Mouse (Mus musculus) large intestine, adult 2 months (tissue): ENCODE measurements around the gene Supt16. TPM values are rescaled to one million over a fixed set of nuclear protein-coding genes. Genes with fewer than 3 reads are reported as not detected.

Experiments used
- DNase-seq: peaks from one replicate; pipeline ENCODE4 v3.0.0-alpha.2; 2012; ENCODE audit warnings: low read depth, low spot score
- WGBS: fragments of 180-500 bp; shearing (Covaris S2); methylation state at CpG from one replicate; pipeline ENCODE4 v1.1.7; 2018; 5-methylcytosine and 5-hydroxymethylcytosine counted together
- polyA plus RNA-seq: library from polyadenylated mRNA; depleted of rRNA; stranded (reverse); fragments of >200 nt; gene quantifications from 2 replicates; pipeline ENCODE4 v1.2.3, GENCODE M21; 2012; rRNA removed

Gene Supt16
- polyA plus RNA-seq, 1 experiment = 11.5 TPM

- no peak for DNase-seq
Measured at GRCm38 (mm10) chr14:52152179-52152578, 45.0 kb downstream of the Supt16 start.

GRCm38 (mm10) chr14:52149888-52150287, 47.3 kb downstream of the Supt16 start:
- 66% methylated on average over 4 of the region's 4 CpGs for WGBS
- DNase-seq = no peak

More at GRCm38 (mm10) chr14:52152179-52152578, 45.0 kb downstream of the Supt16 start:
- WGBS = 46% methylated on average over 7 of the region's 7 CpGs

GRCm38 (mm10) chr14:52146540-52146939, 50.7 kb downstream of the Supt16 start:
- no peak for DNase-seq
- 73% methylated on average over 4 of the region's 4 CpGs for WGBS

- 77% methylated on average over 4 of the region's 4 CpGs for WGBS
- no peak for DNase-seq
Measured at GRCm38 (mm10) chr14:52144165-52144564, 53.1 kb downstream of the Supt16 start.

GRCm38 (mm10) chr14:52141445-52142127, 55.6 kb downstream of the Supt16 start:
- DNase-seq = no peak

DNA sequence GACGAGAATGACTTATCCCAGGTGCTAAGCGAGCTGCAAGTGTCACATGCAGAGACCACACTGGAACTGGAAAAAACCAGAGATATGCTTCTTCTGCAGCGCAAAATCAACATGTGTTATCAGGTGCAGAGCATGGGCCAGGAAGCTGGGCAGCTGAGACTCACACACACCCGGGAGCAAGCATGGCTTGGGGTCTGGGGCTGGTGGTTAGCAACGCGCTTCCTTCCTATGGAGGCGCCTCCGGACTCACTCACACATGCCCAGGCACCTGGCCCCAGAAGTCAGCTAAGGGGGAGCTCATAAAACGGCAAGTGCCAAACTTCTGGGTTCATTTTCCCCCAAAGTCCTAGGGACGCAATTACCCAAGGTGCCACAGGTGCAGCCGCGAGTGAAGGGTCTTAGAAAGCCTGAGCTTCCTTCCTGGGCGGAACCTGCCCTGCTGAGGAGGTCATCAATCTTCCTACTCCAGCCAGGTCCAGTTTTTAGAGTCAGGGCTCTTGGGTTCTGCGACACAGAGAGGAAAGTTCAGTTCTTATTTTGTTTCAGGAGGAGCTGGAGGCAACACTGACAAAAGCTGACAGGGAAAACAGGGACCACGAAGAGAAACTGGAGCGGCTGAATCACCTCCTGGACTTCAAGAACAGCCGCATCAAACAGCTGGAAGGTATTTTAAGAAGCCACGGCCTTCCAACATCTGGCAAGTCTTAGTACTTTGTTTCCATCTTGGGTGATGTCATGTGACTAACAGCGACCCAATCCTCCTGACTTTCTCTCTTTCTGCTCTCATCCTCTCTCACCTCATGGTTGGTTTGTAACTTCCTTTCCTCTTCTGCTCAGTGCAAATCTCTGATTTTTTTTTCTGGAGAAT, 56.4 kb downstream of the Supt16 start:
- DNase-seq = no peak
- WGBS = 46% methylated on average over 19 of the region's 19 CpGs

More at GRCm38 (mm10) chr14:52141445-52142127, 55.6 kb downstream of the Supt16 start:
- WGBS = 32% methylated on average over 16 of the region's 16 CpGs

DNA sequence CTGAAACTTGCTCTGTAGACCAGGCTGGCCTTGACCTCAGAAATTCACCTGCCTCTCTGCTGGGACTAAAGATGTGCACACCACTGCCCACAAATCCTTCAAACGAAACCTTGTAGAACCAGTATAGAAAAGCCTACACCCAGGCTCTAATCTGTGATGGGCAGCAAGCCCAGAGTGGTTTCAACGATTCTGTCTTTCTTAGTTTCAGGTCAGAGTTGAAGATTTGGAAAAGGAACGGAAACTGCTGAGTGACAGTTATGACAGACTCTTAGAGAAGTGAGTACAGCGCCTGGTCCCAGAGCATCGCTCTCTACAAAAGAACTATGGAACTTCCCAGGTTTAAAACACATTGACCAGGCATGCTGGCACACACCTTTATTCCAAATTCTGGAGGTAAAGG, 63.6 kb downstream of the Supt16 start:
- 49% methylated on average over 5 of the region's 5 CpGs for WGBS
- no peak for DNase-seq

- WGBS = 94% methylated on average over 3 of the region's 3 CpGs
- no peak for DNase-seq
Measured at GRCm38 (mm10) chr14:52124636-52125035, 72.6 kb downstream of the Supt16 start.

- 22% methylated on average over 4 of the region's 4 CpGs for WGBS
- no peak for DNase-seq
Measured at GRCm38 (mm10) chr14:52123918-52124317, 73.3 kb downstream of the Supt16 start.

DNA sequence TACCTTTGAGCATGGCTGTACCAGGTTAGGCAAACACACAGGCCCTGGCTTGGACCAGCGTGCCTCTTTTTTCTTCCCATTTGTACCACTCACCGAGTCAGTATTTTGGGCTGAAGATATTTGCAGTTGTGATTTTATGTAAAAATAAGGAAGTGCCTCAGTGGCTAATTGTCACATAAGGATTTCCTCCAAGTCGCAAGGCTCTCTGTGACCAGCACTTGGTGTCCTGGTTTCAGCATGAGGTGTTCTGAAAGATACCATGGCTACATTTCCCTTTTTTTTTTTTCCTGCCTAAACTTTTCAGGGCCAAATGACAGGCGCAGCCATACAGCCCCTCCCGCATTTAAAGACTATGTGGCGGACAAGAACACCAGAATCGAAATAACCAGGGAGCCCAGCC, 77.0 kb downstream of the Supt16 start:
- WGBS = 34% methylated on average over 7 of the region's 7 CpGs
- DNase-seq = no peak

DNA sequence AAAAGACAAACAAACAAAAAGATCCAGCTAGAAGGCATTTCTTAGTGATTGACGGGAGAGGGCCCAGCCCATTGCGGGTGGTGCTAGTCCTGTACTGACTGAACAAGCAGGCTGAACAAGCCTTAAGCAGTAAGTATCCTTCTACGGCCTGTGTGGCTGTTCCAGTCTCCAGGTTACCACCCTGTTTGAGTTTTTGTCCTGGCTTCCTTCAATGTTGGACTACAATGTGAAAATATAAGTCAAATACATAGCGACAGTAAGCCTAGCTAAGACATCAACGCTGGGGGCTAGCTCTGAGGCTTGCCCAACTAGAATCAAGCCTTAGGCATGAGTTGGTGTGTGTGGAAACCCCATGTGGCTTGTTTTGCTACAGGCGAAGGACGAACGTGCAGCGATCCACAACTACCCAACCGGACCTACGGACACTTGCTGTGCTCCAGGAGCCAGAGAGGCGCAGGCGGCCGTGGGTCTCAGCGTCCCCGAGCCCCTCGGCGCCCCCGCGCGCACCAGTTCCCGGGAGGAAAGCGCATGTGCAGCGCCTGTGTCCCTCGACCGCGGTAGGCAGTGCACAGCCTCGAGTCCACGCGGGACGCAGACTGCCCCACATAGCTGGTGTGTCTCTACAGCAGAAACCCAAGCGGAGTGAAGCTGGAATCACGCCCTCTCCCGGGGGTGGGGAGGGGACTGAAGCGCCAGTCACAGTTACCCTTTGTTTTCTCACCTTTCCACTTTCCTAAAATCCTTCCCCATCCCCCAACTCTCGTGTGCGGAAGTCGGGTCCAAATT, 78.2 kb downstream of the Supt16 start:
- DNase-seq = no peak
- 1% methylated on average over 38 of the region's 38 CpGs for WGBS

DNA sequence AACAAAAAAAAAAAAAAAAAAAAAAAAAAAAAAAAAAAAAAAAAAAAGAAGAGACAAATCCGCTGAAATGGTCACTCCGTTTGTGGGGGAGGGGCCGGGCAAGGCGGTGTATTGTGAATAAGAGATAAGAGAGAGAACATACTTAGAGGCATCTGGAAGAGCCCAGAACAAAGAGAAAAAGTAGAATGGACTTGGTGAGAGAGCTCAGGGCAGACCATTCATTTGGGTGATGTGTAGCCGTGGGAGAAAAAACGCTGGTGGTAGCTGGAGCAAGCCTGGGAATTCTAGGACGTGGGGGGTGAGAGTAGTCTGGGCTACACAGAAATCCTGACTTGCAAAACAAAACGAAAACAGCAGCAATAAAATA, 78.8 kb downstream of the Supt16 start:
- no peak for DNase-seq
- 26% methylated on average over 8 of the region's 8 CpGs for WGBS

GRCm38 (mm10) chr14:52117241-52117640, 80.0 kb downstream of the Supt16 start:
- 92% methylated on average over 5 of the region's 5 CpGs for WGBS
- no peak for DNase-seq

- 77% methylated on average over 1 of the region's 1 CpGs for WGBS
- no peak for DNase-seq
Measured at GRCm38 (mm10) chr14:52114101-52114500, 83.1 kb downstream of the Supt16 start.

Other genes with a start within 250 kb of the Supt16 start
- gene Arhgef40, start 212.7 kb downstream of the Supt16 start, polyA plus RNA-seq = 21.2 and 22.0 TPM in 2 replicates
- gene Tmem253, start 181.8 kb downstream of the Supt16 start, polyA plus RNA-seq = 73.8 and 101 TPM in 2 replicates
- 39.7 and 54.2 TPM in 2 replicates for gene Zfp219, start 176.7 kb downstream of the Supt16 start, polyA plus RNA-seq
- gene Olfr221, start 155.0 kb downstream of the Supt16 start, polyA plus RNA-seq = not detected in 2 replicates
- gene Hnrnpc, start 93.4 kb downstream of the Supt16 start, polyA plus RNA-seq = 83.7 and 86.7 TPM in 2 replicates
- 0.84 and 1.6 TPM in 2 replicates for gene Rpgrip1, start 86.7 kb downstream of the Supt16 start, polyA plus RNA-seq
- gene Chd8, start 60.4 kb upstream of the Supt16 start, polyA plus RNA-seq = 20.0 and 23.9 TPM in 2 replicates
- 21.6 and 28.6 TPM in 2 replicates for gene Tox4, start 81.7 kb upstream of the Supt16 start, polyA plus RNA-seq
- gene Rab2b, start 82.1 kb upstream of the Supt16 start, polyA plus RNA-seq = 3.6 and 4.8 TPM in 2 replicates
- gene Mettl3, start 107.7 kb upstream of the Supt16 start, polyA plus RNA-seq = 14.1 and 14.4 TPM in 2 replicates
- 1.0 and 1.7 TPM in 2 replicates for gene Sall2, start 131.3 kb upstream of the Supt16 start, polyA plus RNA-seq
- not detected in 2 replicates for gene Olfr1513, start 159.0 kb upstream of the Supt16 start, polyA plus RNA-seq
- gene Olfr1512, start 181.8 kb upstream of the Supt16 start, polyA plus RNA-seq = not detected in 2 replicates
- gene Olfr1511, start 200.0 kb upstream of the Supt16 start, polyA plus RNA-seq = not detected in 2 replicates
- not detected in 2 replicates for gene Olfr1510, start 217.0 kb upstream of the Supt16 start, polyA plus RNA-seq
- gene Olfr1509, start 245.6 kb upstream of the Supt16 start, polyA plus RNA-seq = not detected in 2 replicates